Mouse (Mus musculus) neural tube, embryonic 15.5 days (tissue): ENCODE measurements at regions not wholly inside any gene's neighbourhood (a gene's known extent, or its start where the extent isn't known, plus 50 kb on each side); places are given as distances from the start of the nearest gene placed in this dataset. TPM values are rescaled to one million over a fixed set of nuclear protein-coding genes. Genes with fewer than 3 reads are reported as not detected.

Source experiments
- ATAC-seq: fragments of 200-750 bp; cut with Nextera tagmentation; 2 replicates; pipeline ENCODE4 v1.8.0; 2017; ENCODE audit warnings: mild to moderate bottlenecking, moderate TSS enrichment, moderate library complexity; ENCODE audit not compliant: low FRiP score
- H3K27ac ChIP-seq: fragments of 300-500 bp; sonication (generic); replicated peaks from 2 replicates; pipeline ENCODE4 v1.5.1; 2015; ENCODE audit warnings: mild to moderate bottlenecking, inconsistent platforms
- H3K27me3 ChIP-seq: fragments of 300-500 bp; sonication (generic); replicated peaks from 2 replicates; pipeline ENCODE4 v1.6.1; 2015; ENCODE audit warnings: inconsistent platforms
- H3K36me3 ChIP-seq: fragments of 300-500 bp; sonication (generic); 2 replicates; pipeline ENCODE4 v1.6.1; 2015; ENCODE audit warnings: inconsistent platforms
- H3K4me1 ChIP-seq: fragments of 300-500 bp; sonication (generic); 2 replicates; pipeline ENCODE4 v1.6.1; 2015; ENCODE audit warnings: inconsistent platforms
- H3K4me2 ChIP-seq: fragments of 300-500 bp; sonication (generic); 2 replicates; pipeline ENCODE4 v1.6.1; 2015; ENCODE audit warnings: inconsistent platforms, mild to moderate bottlenecking, moderate library complexity
- H3K4me3 ChIP-seq: fragments of 300-500 bp; sonication (generic); replicated peaks from 2 replicates; pipeline ENCODE4 v1.5.1; 2015; ENCODE audit warnings: mild to moderate bottlenecking, inconsistent platforms
- H3K9ac ChIP-seq: fragments of 300-500 bp; sonication (generic); replicated peaks from 2 replicates; pipeline ENCODE4 v1.6.1; 2015; ENCODE audit warnings: mild to moderate bottlenecking, inconsistent platforms
- H3K9me3 ChIP-seq: fragments of 300-500 bp; sonication (generic); replicated peaks from 2 replicates; pipeline ENCODE4 v1.6.1; 2016; ENCODE audit warnings: inconsistent platforms
- WGBS: fragments of 180-500 bp; shearing (Covaris S2); methylation state at CpG from one replicate; pipeline ENCODE4 v1.1.7; 2015; ENCODE audit warnings: mixed read lengths; 5-methylcytosine and 5-hydroxymethylcytosine counted together
- microRNA-seq: library from miRNA; unstranded; fragments of <30 nt; microRNA quantifications from one replicate; pipeline ENCODE4, GENCODE M21; 2017

DNA sequence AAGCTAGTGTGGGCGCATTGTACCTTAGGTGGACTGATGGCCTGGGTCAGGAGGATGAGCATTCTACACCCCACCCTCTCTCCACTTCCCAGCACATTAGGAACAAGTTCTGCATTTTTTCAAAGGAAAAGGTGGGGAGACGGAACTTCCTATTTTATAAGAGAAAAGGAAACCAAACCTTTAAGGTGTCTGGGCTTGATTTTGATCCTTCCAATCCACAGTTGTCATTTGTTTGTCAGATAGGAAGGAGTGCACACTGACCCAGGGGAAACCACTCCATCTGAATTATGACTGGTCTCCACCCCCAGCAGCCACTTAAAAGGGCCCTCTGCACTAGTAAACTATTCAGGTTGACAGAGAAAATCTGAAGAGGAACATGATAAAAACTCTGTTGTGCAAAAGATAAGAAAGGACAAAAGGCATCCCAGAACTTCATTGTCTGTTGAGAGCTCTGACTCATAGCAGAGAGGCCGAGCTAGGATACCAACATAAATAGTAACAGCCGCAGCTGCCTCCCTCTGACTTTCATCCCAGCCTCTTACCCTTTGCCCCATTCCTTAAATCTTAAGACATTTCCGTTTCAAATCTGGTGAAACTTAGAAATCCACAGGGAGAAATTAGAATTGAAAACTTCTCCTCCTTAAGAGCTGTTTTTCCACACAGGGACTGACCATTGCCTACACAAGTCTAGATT is 54.2 kb upstream of the Adgrl4 start:
- no peak for ATAC-seq
- no peak overlapping the region for H3K4me3 ChIP-seq

DNA sequence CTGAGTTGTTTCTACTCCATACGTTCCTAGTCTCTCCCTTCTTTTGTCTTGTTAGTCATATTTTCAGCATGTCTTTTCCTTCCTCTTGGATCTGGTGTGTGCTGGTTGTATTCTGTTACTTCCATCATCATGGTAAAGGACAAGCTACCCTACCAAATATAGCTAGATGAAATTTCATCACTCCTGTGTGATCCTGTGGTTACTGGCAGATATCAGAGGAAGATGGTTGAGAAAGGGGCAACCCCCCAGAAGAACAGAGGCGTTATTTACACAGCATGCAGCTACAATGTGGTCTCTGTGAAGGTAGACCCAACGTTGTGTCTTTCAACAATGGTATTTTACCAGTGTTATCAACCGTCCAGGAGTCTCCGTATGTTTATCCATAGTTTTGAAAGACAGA is 52.8 kb upstream of the Adgrl4 start:
- Histone ChIP-seq H3K9me3 (no peaks in the 10 kb centered on the region), H3K36me3 (no peaks in the 10 kb centered on the region), H3K9ac (no peak overlapping the region), H3K4me1 (no peaks in the 10 kb centered on the region), H3K27ac (no peak overlapping the region), H3K4me2 (no peak overlapping the region), H3K27me3 (no peaks in the 10 kb centered on the region), H3K4me3 (no peak overlapping the region)
- 85% methylated on average over 5 of the region's 5 CpGs for WGBS
- ATAC-seq: no peak

More for the DNA sequence above, 54.2 kb upstream of the Adgrl4 start:
- Histone ChIP-seq H3K9ac (no peak overlapping the region), H3K4me2 (no peak overlapping the region), H3K4me1 (no peaks in the 10 kb centered on the region), H3K36me3 (no peaks in the 10 kb centered on the region), H3K9me3 (no peaks in the 10 kb centered on the region), H3K27ac (no peak overlapping the region), H3K27me3 (no peaks in the 10 kb centered on the region)
- WGBS: 72% methylated on average over 5 of the region's 5 CpGs

DNA sequence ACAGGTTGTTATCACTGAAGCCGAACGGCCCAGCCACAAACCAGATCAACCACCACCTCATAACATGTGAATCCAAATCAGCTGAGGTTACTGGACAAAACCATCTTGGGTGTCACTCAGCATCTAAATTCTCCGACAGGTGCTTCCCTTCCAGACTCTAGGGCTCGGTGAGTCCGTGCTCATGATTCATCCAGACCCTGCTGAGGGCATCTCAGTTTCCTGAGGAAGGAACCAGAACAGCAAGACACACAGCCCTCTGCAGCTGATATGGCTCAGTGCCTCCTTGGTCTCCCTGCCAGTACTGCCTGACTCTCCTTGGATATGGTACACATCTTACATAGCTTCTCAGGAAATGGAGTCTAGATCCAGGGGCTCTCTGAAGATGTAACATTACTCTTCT is 51.6 kb upstream of the Adgrl4 start:
- Histone ChIP-seq H3K4me2 (no peak overlapping the region), H3K4me1 (no peaks in the 10 kb centered on the region), H3K36me3 (no peaks in the 10 kb centered on the region), H3K9me3 (no peaks in the 10 kb centered on the region), H3K27ac (no peak overlapping the region), H3K9ac (no peak overlapping the region), H3K27me3 (no peaks in the 10 kb centered on the region), H3K4me3 (no peak overlapping the region)
- 94% methylated on average over 5 of the region's 5 CpGs for WGBS
- no peak for ATAC-seq

Small RNA genes in the stretch of these regions (microRNA-seq; reads per million reads assigned to microRNA genes)
- not detected for gene Mir3963
